ENCODE assay signal across 27 mouse cellular contexts in genomic region chr2:161164320-161164719, GRCm38 (mm10). TPM values are rescaled to one million over a fixed set of nuclear protein-coding genes. Genes with fewer than 3 reads are reported as not detected.
DNase-seq lines count a peak whose midpoint lies in the region; ATAC-seq and TF ChIP-seq lines count a peak whose summit lies in the region.
"Had no signal": no experiment of that assay in that cellular context is flagged by ENCODE, and none has a peak within 500 bp of the region (broad histone marks: within the 10 kb centered on the region; RNA-seq: fewer than 3 reads in every experiment).

No protein-coding gene starts in this region.

- peak; percentile 35; the same call in 1 of the 2 replicates for TF ChIP-seq EP300 in CH12.LX (IDR thresholded peaks at IDR 0.05; ENCODE audit: low read length)

- TF ChIP-seq RAD21 in CH12.LX (IDR thresholded peaks at IDR 0.05; ENCODE audit: low read depth, low read length), result no peak

- TF ChIP-seq CTCF in CH12.LX (conservative IDR thresholded peaks at IDR 0.05 in 1 of 2, IDR thresholded peaks at IDR 0.05 in 1 of 2; ENCODE audit: low read depth in 2 of 2, low read length in 2 of 2), result no peak

- no peaks in the 10 kb centered on the region for H3K79me2 ChIP-seq in CH12.LX (replicated peaks; ENCODE audit: control insufficient read depth, extremely low read depth, insufficient read depth, poor library complexity, severe bottlenecking)
- no peaks in the 10 kb centered on the region for H3K79me2 ChIP-seq in myocyte (ENCODE audit: control insufficient read depth, insufficient read depth)

- no peak overlapping the region for H3K9ac ChIP-seq in heart, embryonic 13.5 days
- H3K9ac ChIP-seq in CH12.LX (ENCODE audit: insufficient read depth, low read depth), result no peak overlapping the region
- H3K9ac ChIP-seq in kidney, embryonic 16.5 days (replicated peaks; ENCODE audit: low read length), result no peak overlapping the region
- H3K9ac ChIP-seq: embryonic facial prominence, embryonic 15.5 days; heart, embryonic 15.5 days; hindbrain, embryonic 12.5 days; intestine, embryonic 15.5 days; limb, embryonic 13.5 days; lung, embryonic 15.5 days; midbrain, embryonic 12.5 days had no signal

- no peaks in the 10 kb centered on the region for H3K9me3 ChIP-seq in heart, embryonic 13.5 days
- H3K9me3 ChIP-seq in heart, embryonic 10.5 days, result no peaks in the 10 kb centered on the region
- no peaks in the 10 kb centered on the region for H3K9me3 ChIP-seq in CH12.LX (replicated peaks; ENCODE audit: low read length)
- H3K9me3 ChIP-seq in kidney, embryonic 16.5 days (ENCODE audit: low read length), result no peaks in the 10 kb centered on the region
- H3K9me3 ChIP-seq: embryonic facial prominence, embryonic 15.5 days; heart, embryonic 15.5 days; hindbrain, embryonic 12.5 days; intestine, embryonic 15.5 days; limb, embryonic 13.5 days; lung, embryonic 15.5 days; midbrain, embryonic 12.5 days had no signal

- H3K27me3 ChIP-seq in heart, embryonic 13.5 days (replicated peaks), result no peaks in the 10 kb centered on the region
- no peaks in the 10 kb centered on the region for H3K27me3 ChIP-seq in heart, embryonic 10.5 days (ENCODE audit: insufficient read depth, poor library complexity, severe bottlenecking)
- H3K27me3 ChIP-seq in CH12.LX (replicated peaks), result no peaks in the 10 kb centered on the region
- H3K27me3 ChIP-seq in myocyte (ENCODE audit: control insufficient read depth, insufficient read depth, insufficient read length), result no peaks in the 10 kb centered on the region
- no peaks in the 10 kb centered on the region for H3K27me3 ChIP-seq in kidney, embryonic 16.5 days (ENCODE audit: insufficient read depth, low read length)
- H3K27me3 ChIP-seq: embryonic facial prominence, embryonic 15.5 days; heart, embryonic 15.5 days; hindbrain, embryonic 12.5 days; intestine, embryonic 15.5 days; limb, embryonic 13.5 days; lung, embryonic 15.5 days; midbrain, embryonic 12.5 days had no signal

- H3K4me2 ChIP-seq in heart, embryonic 13.5 days, result 0 out of 2 replicates have a peak overlapping the region, but pooled peaks have one; percentile 4
- H3K4me2 ChIP-seq in CH12.LX (ENCODE audit: insufficient read depth, low read depth, poor library complexity, severe bottlenecking) (no peak overlapping the region), myocyte (ENCODE audit: low read depth) (peak overlapping the region; percentile 28)
- no peak overlapping the region for H3K4me2 ChIP-seq in kidney, embryonic 16.5 days (replicated peaks; ENCODE audit: low read depth, low read length)
- H3K4me2 ChIP-seq: embryonic facial prominence, embryonic 15.5 days; heart, embryonic 15.5 days; hindbrain, embryonic 12.5 days; intestine, embryonic 15.5 days; limb, embryonic 13.5 days; liver, embryonic 11.5 days; lung, embryonic 15.5 days; midbrain, embryonic 12.5 days had no signal

- H3K4me1 ChIP-seq in heart, embryonic 13.5 days, result no peaks in the 10 kb centered on the region
- no peaks in the 10 kb centered on the region for H3K4me1 ChIP-seq in heart, embryonic 10.5 days
- peaks cover 7 to 9% of the 10 kb centered on the region in 2 experiments; a peak in 3 of 4 replicates for H3K4me1 ChIP-seq in CH12.LX (ENCODE audit: control insufficient read depth in 1 of 2, insufficient read depth in 2 of 2)
- H3K4me1 ChIP-seq in kidney, embryonic 16.5 days (ENCODE audit: insufficient read depth, low read length), result no peaks in the 10 kb centered on the region
- H3K4me1 ChIP-seq: embryonic facial prominence, embryonic 15.5 days; heart, embryonic 15.5 days; intestine, embryonic 15.5 days; limb, embryonic 13.5 days had no signal

- dilution Hi-C loops in CH12.LX (cut with MboI; ENCODE audit: extremely low pct_ligation_motif_present, extremely low pct_unique_long_range_greater_than_20kb, low sequenced_read_pairs), result no loop called here

- 0 out of 2 replicates have a peak, but pooled peaks have one; percentile 19 for ATAC-seq in heart, embryonic 13.5 days (ENCODE audit: extremely low read depth, insufficient number of reproducible peaks, low FRiP score, low TSS enrichment)
- ATAC-seq in kidney, embryonic 16.5 days (ENCODE audit: low FRiP score, low TSS enrichment), result no peak
- ATAC-seq: activated CD4-positive, CD25-positive, alpha-beta regulatory T cell, adult 4 months; forebrain, embryonic 14.5 days; hindbrain, postnatal 0 days; intestine, embryonic 15.5 days had no signal

- no peak overlapping the region for H3K4me3 ChIP-seq in heart, embryonic 13.5 days
- no peak overlapping the region for H3K4me3 ChIP-seq in heart, embryonic 10.5 days
- H3K4me3 ChIP-seq in CH12.LX (replicated peaks in 1 of 3; ENCODE audit: low read depth in 2 of 3, low read length in 2 of 3, poor library complexity in 1 of 3) (no peak overlapping the region), myocyte (no peak overlapping the region)
- no peak overlapping the region for H3K4me3 ChIP-seq in kidney, embryonic 16.5 days (ENCODE audit: low read length)
- H3K4me3 ChIP-seq: embryonic facial prominence, embryonic 15.5 days; gastrocnemius, adult 2 months; heart, embryonic 15.5 days; hindbrain, embryonic 12.5 days; intestine, embryonic 15.5 days; limb, embryonic 13.5 days; lung, embryonic 15.5 days; midbrain, embryonic 12.5 days had no signal

- DNase-seq in heart, embryonic 10.5 days (ENCODE audit: low spot score), result no peak
- no peak for DNase-seq in CH12.LX (ENCODE audit: extremely low read depth)
- DNase-seq in brain, adult 2 months (ENCODE audit: low read depth, low spot score), result peak; percentile 42
- DNase-seq in layer of hippocampus, adult 8-10 months (ENCODE audit: low spot score in 2 of 2), result no peak
- DNase-seq: adrenal gland, adult 8-10 months; cerebellum, adult 11-12 months; cerebellum, adult 9-11 months; gastrocnemius, adult 2 months; gastrocnemius, postnatal 36 days; kidney, adult 9 months; kidney, postnatal 14 days; retina, postnatal 1 day; right cerebral cortex, postnatal 14 days had no signal

- in situ Hi-C loops in CH12.LX (cut with MboI; ENCODE audit: low pct_ligation_motif_present, low pct_unique_long_range_greater_than_20kb, low sequenced_read_pairs), result no loop called here

- TF ChIP-seq POLR2A in CH12.LX (IDR thresholded peaks at IDR 0.05; ENCODE audit: low read depth, low read length) (no peak), myocyte (IDR thresholded peaks at IDR 0.05; ENCODE audit: insufficient read length, low read depth) (no peak)

- H3K27ac ChIP-seq in heart, embryonic 13.5 days (replicated peaks), result no peak overlapping the region
- H3K27ac ChIP-seq in heart, embryonic 10.5 days, result no peak overlapping the region
- no peak overlapping the region for H3K27ac ChIP-seq in CH12.LX (ENCODE audit: insufficient read depth, low read depth)
- no peak overlapping the region for H3K27ac ChIP-seq in kidney, embryonic 16.5 days (ENCODE audit: low read length)
- H3K27ac ChIP-seq: embryonic facial prominence, embryonic 15.5 days; gastrocnemius, adult 2 months; heart, embryonic 15.5 days; hindbrain, embryonic 12.5 days; hindbrain, postnatal 0 days; intestine, embryonic 15.5 days; limb, embryonic 13.5 days; lung, embryonic 15.5 days; midbrain, embryonic 12.5 days had no signal

- H3ac ChIP-seq in myocyte (ENCODE audit: control insufficient read depth, insufficient read length), result no peak overlapping the region

- H3K36me3 ChIP-seq in heart, embryonic 13.5 days, result no peaks in the 10 kb centered on the region
- H3K36me3 ChIP-seq in heart, embryonic 10.5 days, result no peaks in the 10 kb centered on the region
- no peaks in the 10 kb centered on the region for H3K36me3 ChIP-seq in CH12.LX (replicated peaks in 1 of 2; ENCODE audit: control insufficient read depth in 1 of 2, insufficient read depth in 1 of 2, low read length in 1 of 2)
- H3K36me3 ChIP-seq in myocyte (ENCODE audit: control insufficient read depth, insufficient read depth), result no peaks in the 10 kb centered on the region
- no peaks in the 10 kb centered on the region for H3K36me3 ChIP-seq in kidney, embryonic 16.5 days (ENCODE audit: insufficient read depth, low read length)
- H3K36me3 ChIP-seq: embryonic facial prominence, embryonic 15.5 days; heart, embryonic 15.5 days; hindbrain, embryonic 12.5 days; intestine, embryonic 15.5 days; limb, embryonic 13.5 days; lung, embryonic 15.5 days; midbrain, embryonic 12.5 days had no signal

- WGBS in heart, embryonic 13.5 days, result 29% methylated on average over 5 of the region's 5 CpGs
- WGBS in heart, embryonic 10.5 days, result 40% methylated on average over 5 of the region's 5 CpGs
- 65% methylated on average over 5 of the region's 5 CpGs for WGBS in kidney, embryonic 16.5 days

TF ChIP-seq in CH12.LX, 34 proteins besides CTCF, POLR2A, EP300 and RAD21 (continues in another document):
- no peak for TF ChIP-seq NRF1 (IDR thresholded peaks at IDR 0.05; ENCODE audit: low read depth, low read length)
- no peak for TF ChIP-seq ZNF384 (IDR thresholded peaks at IDR 0.05; ENCODE audit: low read depth, low read length)
- no peak for TF ChIP-seq JUND (conservative IDR thresholded peaks at IDR 0.05; ENCODE audit: low read depth, low read length)
- TF ChIP-seq E2F4 (IDR thresholded peaks at IDR 0.05; ENCODE audit: insufficient replicate concordance, low read depth, low read length), result no peak
- TF ChIP-seq ETS1 (conservative IDR thresholded peaks at IDR 0.05; ENCODE audit: low read depth, low read length), result no peak
- no peak for TF ChIP-seq NELFE (IDR thresholded peaks at IDR 0.05; ENCODE audit: low read depth, low read length)
- TF ChIP-seq ZC3H11A (IDR thresholded peaks at IDR 0.05; ENCODE audit: low read depth, low read length), result no peak

TF ChIP-seq in myocyte, 11 proteins besides CTCF, POLR2A, EP300 and RAD21 (continues in another document):
- no peak for TF ChIP-seq MYOG (IDR thresholded peaks at IDR 0.05; ENCODE audit: control insufficient read depth in 1 of 3, insufficient read depth in 1 of 3, insufficient read length in 2 of 3, low read depth in 2 of 3)
- TF ChIP-seq POLR2AphosphoS2 (IDR thresholded peaks at IDR 0.05; ENCODE audit: insufficient read length, low read depth), result no peak
- no peak for TF ChIP-seq E2F4 (IDR thresholded peaks at IDR 0.05; ENCODE audit: insufficient read depth)
- no peak for TF ChIP-seq MYOD1 (IDR thresholded peaks at IDR 0.05; ENCODE audit: control insufficient read depth in 1 of 3, insufficient read length in 2 of 3, low read depth in 2 of 3)
- no peak for TF ChIP-seq TCF3 (IDR thresholded peaks at IDR 0.05; ENCODE audit: insufficient read length, low read depth)
- TF ChIP-seq MAX (IDR thresholded peaks at IDR 0.05; ENCODE audit: low read depth), result no peak
- TF ChIP-seq USF1 (IDR thresholded peaks at IDR 0.05; ENCODE audit: low read depth), result no peak
- no peak for TF ChIP-seq TCF12 (IDR thresholded peaks at IDR 0.05; ENCODE audit: insufficient read depth, poor library complexity, severe bottlenecking)

RNA-seq across cellular contexts. Expression of gene Chd6, which starts 55.4 kb away (rescaled TPM):
- 15.2 and 16.7 TPM in 2 replicates for polyA plus RNA-seq in heart, embryonic 13.5 days (2015; fragmentation: Nextera tagmentation; extraction: Ambion mirVana)
- 16.6 and 22.9 TPM in 2 replicates for polyA plus RNA-seq in heart, embryonic 10.5 days (2016; fragmentation: Nextera tagmentation; extraction: Ambion mirVana)
- total RNA-seq in CH12.LX (2012; rRNA removed), result 17.1 and 19.7 TPM in 2 replicates
- total RNA-seq in CH12.LX (2014; rRNA removed), result 9.4 and 10.8 TPM in 2 replicates
- polyA plus RNA-seq in CH12.LX (2012; ENCODE audit: insufficient read length, low read depth), result 12.9 and 14.0 TPM in 2 replicates
- 5.1 TPM for polyA plus RNA-seq in myocyte (2012; fragmentation: generic; extraction: Trizol)
- 10 to 100 TPM; 56.4 to 73.8 (median 61.9) TPM for total RNA-seq in layer of hippocampus, adult 8-10 months (2022)
- polyA plus RNA-seq in kidney, embryonic 16.5 days (2015; fragmentation: Nextera tagmentation; extraction: Ambion mirVana), result 30.1 and 35.6 TPM in 2 replicates

Comparison
In these comparisons a context has a peak if more than half of its experiments do, and no peak if none do; other contexts are left out.
1. H3K4me2 ChIP-seq: peak in heart, embryonic 13.5 days (single experiment) and myocyte (single experiment); none in CH12.LX (single experiment) and kidney, embryonic 16.5 days (single experiment).